Mouse (Mus musculus) layer of hippocampus, postnatal 10 days (tissue): ENCODE measurements around the gene Flywch1. TPM values are rescaled to one million over a fixed set of nuclear protein-coding genes. Genes with fewer than 3 reads are reported as not detected.

Experiments
- DNase-seq, 2 experiments: peaks; one replicate each; pipeline ENCODE4 v3.0.0; 2021; ENCODE audit warnings: low spot score in 2 of 2
- total RNA-seq, 2 experiments: library from RNA; stranded (reverse); gene quantifications; 2 replicates each; pipeline ENCODE4 v1.2.3; 2021

Gene Flywch1
- total RNA-seq, 2 experiments from 2014 or later = 121 to 123 TPM

GRCm38 (mm10) chr17:23721886-23722285 is 49.5 kb downstream of the Flywch1 start:
- DNase-seq = no peak

- DNase-seq = no peak
These were observed 51.9 kb downstream of the Flywch1 start for GRCm38 (mm10) chr17:23719455-23719854.

DNA sequence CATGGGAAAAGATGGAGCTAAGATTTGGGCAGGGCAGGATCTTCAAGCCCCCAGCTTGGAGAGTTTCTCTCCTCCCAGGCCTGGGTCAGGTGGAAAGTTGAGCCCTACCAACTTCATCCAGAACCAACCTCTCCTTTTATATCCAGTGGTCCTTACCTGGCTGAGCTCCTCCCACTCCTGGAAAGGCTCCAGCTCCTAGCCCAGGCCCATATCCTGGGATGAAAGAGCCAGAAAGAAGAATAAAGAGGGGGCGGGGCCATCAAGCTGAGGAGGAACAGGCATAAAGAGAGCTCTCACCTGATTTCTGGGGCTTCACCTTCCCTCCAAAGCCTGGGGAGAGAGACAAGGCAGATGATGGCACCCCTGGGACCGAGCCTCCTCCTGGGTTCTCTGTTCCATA is 54.4 kb downstream of the Flywch1 start:
- no peak for DNase-seq

DNA sequence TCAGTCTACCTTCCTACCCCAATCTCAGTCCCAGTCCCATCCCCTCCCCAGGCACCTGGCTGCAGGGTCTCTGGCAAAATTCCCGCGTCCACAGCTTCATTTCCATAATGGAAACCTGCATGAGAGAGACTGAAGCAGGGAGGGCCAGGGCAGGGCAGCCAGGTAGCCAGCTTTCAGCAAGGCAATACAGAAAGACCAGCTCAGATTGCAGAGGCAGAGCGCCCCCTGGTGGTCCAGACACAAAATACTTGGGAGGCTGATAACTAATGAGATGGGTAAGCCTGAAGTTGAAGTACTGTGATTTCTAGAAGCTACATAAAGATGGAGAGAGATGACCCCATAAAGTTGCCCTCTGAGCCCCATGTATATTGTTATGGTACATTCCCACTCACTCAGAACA is 65.2 kb downstream of the Flywch1 start:
- peak; percentile 81 to 87 for DNase-seq

DNA sequence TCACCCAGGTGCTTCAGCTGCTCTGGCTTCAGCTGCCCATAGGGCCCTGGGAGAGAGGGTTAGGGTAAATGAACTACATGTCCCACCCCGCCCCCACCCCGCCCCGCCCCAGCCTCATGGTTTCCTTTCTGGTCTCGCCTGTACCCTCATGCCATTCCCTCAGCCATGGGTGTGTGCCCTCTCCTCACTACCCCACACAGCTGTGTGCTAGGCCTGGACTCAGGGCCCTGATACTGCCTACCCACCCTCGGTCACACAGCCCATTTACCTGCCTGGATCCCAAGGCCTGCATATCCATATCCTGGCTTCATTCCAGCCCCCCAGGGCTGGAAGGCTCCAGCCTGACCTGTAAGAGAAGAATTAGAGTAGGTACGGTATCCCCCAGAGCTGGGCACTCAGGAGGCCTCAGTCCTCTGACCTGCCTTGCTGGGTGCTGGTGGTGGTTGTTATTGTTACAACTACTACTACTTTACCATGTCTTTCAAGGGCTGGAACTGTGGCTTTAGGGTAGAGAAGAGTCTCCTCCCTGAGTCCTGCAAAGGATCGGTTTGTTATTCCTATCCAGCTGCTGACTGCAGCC is 65.8 kb downstream of the Flywch1 start:
- DNase-seq = no peak

DNA sequence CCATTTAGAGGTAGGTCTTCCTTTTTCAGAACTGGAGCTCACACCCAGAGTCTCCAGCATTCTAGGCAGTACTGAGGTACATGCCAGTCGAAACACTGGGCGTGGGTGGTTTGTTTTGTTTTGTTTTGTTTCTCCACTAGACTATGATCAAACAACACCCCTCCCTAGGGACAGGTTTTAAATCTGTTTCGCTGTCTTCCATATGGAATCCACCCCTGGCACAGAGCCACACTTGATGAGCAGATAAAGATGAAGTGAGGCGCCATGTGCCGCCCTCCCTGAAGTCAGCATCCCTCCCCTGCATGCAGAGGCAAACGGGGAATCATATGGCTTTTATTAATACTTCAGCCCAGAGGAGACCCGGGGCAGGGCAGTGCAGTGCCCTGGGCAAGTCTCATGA is 66.7 kb downstream of the Flywch1 start:
- peak in 1 of 2 experiments; percentile 44 for DNase-seq

- no peak for DNase-seq
These were observed 68.1 kb downstream of the Flywch1 start for GRCm38 (mm10) chr17:23703301-23703700.

Other genes starting within 250 kb of the Flywch1 start
- gene Zfp213, start 207.4 kb downstream of the Flywch1 start, total RNA-seq = 1 to 10 TPM; 6.4 to 7.2 TPM
- gene Zfp13, start 172.1 kb downstream of the Flywch1 start, total RNA-seq = 10 to 100 TPM; 25.7 to 30.0 TPM
- gene Zscan10, start 170.7 kb downstream of the Flywch1 start, total RNA-seq = not detected
- 1 to 10 TPM; 1.2 to 1.6 TPM for gene Mmp25, start 126.3 kb downstream of the Flywch1 start, total RNA-seq
- not detected for gene Bicdl2, start 111.1 kb downstream of the Flywch1 start, total RNA-seq
- gene Hcfc1r1, start 98.0 kb downstream of the Flywch1 start, total RNA-seq = 100 to 1,000 TPM; 137 to 148 TPM
- gene Thoc6, start 97.7 kb downstream of the Flywch1 start, total RNA-seq = 10 to 100 TPM; 11.4 to 12.9 TPM
- gene Tnfrsf12a, start 94.1 kb downstream of the Flywch1 start, total RNA-seq = 1 to 10 TPM; 6.8 to 7.2 TPM
- gene Cldn6, start 92.4 kb downstream of the Flywch1 start, total RNA-seq = under 1 TPM; 0.22 to 0.25 TPM
- under 1 TPM in 1 of 2 experiments, not detected in 1; 0.57 TPM for gene Cldn9, start 87.6 kb downstream of the Flywch1 start, total RNA-seq
- gene 1520401A03Rik, start 48.8 kb downstream of the Flywch1 start, total RNA-seq = under 1 TPM; 0.13 to 0.62 TPM
- 1 to 10 TPM; 6.7 to 8.3 TPM for gene Pkmyt1, start 45.3 kb downstream of the Flywch1 start, total RNA-seq
- gene Paqr4, start 30.7 kb downstream of the Flywch1 start, total RNA-seq = 10 to 100 TPM; 51.8 to 53.1 TPM
- gene Kremen2, start 25.8 kb downstream of the Flywch1 start, total RNA-seq = under 1 TPM; 0.20 to 0.27 TPM
- 10 to 100 TPM; 26.7 to 27.3 TPM for gene Flywch2, start 14.5 kb upstream of the Flywch1 start, total RNA-seq
- gene Srrm2, start 18.9 kb upstream of the Flywch1 start, total RNA-seq = 100 to 1,000 TPM; 516 to 611 TPM
- gene Elob, start 57.5 kb upstream of the Flywch1 start, total RNA-seq = 100 to 1,000 TPM; 402 to 410 TPM
- not detected for gene Prss33, start 64.5 kb upstream of the Flywch1 start, total RNA-seq
- under 1 TPM; 0.21 to 0.45 TPM for gene Prss32, start 72.3 kb upstream of the Flywch1 start, total RNA-seq
- 1 to 10 TPM; 2.2 to 3.1 TPM for gene Prss41, start 72.6 kb upstream of the Flywch1 start, total RNA-seq
- gene Prss21, start 96.5 kb upstream of the Flywch1 start, total RNA-seq = not detected
- not detected for gene Dcpp1, start 109.3 kb upstream of the Flywch1 start, total RNA-seq
- gene Dcpp2, start 109.3 kb upstream of the Flywch1 start, total RNA-seq = not detected
- gene Dcpp3, start 145.9 kb upstream of the Flywch1 start, total RNA-seq = not detected
- gene Sbp, start 170.1 kb upstream of the Flywch1 start, total RNA-seq = not detected
- not detected for gene Sbpl, start 183.7 kb upstream of the Flywch1 start, total RNA-seq
- under 1 TPM in 1 of 2 experiments, not detected in 1; 0.45 TPM for gene Prss30, start 209.0 kb upstream of the Flywch1 start, total RNA-seq
- not detected for gene Prss22, start 226.5 kb upstream of the Flywch1 start, total RNA-seq